Mouse (Mus musculus) lung, adult 2 months (tissue): ENCODE results near the gene Bcat1.

ENCODE experiments used
- CTCF ChIP-seq: fragments of 200-500 bp; IDR thresholded peaks from 2 replicates; pipeline ENCODE4 v1.5.1; 2011; ENCODE audit warnings: mild to moderate bottlenecking, low read length, control low read depth; ENCODE audit not compliant: insufficient read depth
- POLR2A ChIP-seq: fragments of 200-500 bp; IDR thresholded peaks from 2 replicates; pipeline ENCODE4 v1.6.1; 2011; ENCODE audit warnings: low read depth, mild to moderate bottlenecking, control low read depth, low read length, borderline replicate concordance; ENCODE audit errors: extremely low read depth

- TF ChIP-seq CTCF = no peak
- no peak for TF ChIP-seq POLR2A
Measured at GRCm38 (mm10) chr6:145061361-145061760, 14.6 kb downstream of the Bcat1 start.
